Comparison of ENCODE assay signal across 15 mouse cellular contexts in the genomic region with DNA sequence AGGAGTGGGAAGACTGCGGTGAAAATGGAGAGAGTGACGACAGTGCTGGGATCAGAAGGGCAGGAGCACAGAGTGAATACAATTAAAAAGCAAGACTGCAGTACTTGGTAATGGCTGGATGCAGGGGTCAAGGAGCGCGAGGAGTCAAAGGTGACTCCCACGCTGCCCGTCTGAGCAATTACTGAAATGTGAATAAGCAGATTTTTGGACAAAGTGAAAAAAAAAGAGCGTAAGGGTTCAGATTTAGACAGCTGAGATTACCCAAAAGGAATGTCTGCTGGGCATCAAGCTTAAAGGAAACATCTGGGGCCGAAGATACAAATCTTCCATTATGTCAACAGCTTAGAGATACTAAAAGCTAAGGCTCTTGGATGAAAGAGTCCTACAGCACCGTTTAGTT. TPM values are rescaled to one million over a fixed set of nuclear protein-coding genes. Genes with fewer than 3 reads are reported as not detected.
DNase-seq lines count a peak whose midpoint lies in the region; ATAC-seq and TF ChIP-seq lines count a peak whose summit lies in the region.
"Had no signal": no experiment of that assay in that cellular context is flagged by ENCODE, and none has a peak within 500 bp of the region (broad histone marks: within the 10 kb centered on the region; RNA-seq: fewer than 3 reads in every experiment).

No protein-coding gene starts in this region.

- no peak for ATAC-seq in stomach, embryonic 16.5 days (ENCODE audit: insufficient read depth, low FRiP score)
- ATAC-seq in stomach, postnatal 0 days (ENCODE audit: low FRiP score, low TSS enrichment): no peak
- no peak for ATAC-seq in megakaryocyte-erythroid progenitor cell, adult 5-6 weeks (replicated peaks; ENCODE audit: low FRiP score, low TSS enrichment, poor library complexity, severe bottlenecking)
- ATAC-seq: forebrain, embryonic 14.5 days; intestine, embryonic 15.5 days had no signal

- no peak for TF ChIP-seq CTCF in stomach, postnatal 0 days (IDR thresholded peaks at IDR 0.05; ENCODE audit: low read depth)

- WGBS in stomach, embryonic 16.5 days: 51% methylated on average over 9 of the region's 9 CpGs
- 49% methylated on average over 9 of the region's 9 CpGs for WGBS in stomach, postnatal 0 days

- no peak overlapping the region for H3K9ac ChIP-seq in stomach, embryonic 16.5 days (ENCODE audit: low read length)
- H3K9ac ChIP-seq in stomach, postnatal 0 days (ENCODE audit: low read length): no peak overlapping the region
- H3K9ac ChIP-seq: embryonic facial prominence, embryonic 13.5 days; intestine, embryonic 15.5 days had no signal

- H3K4me3 ChIP-seq in stomach, embryonic 16.5 days (replicated peaks; ENCODE audit: low read length): no peak overlapping the region
- H3K4me3 ChIP-seq in stomach, postnatal 0 days (ENCODE audit: low read depth, low read length): no peak overlapping the region
- H3K4me3 ChIP-seq: embryonic facial prominence, embryonic 13.5 days; intestine, embryonic 15.5 days had no signal

- no peaks in the 10 kb centered on the region for H3K27me3 ChIP-seq in stomach, embryonic 16.5 days (ENCODE audit: control insufficient read depth, insufficient read depth, low read length)
- no peaks in the 10 kb centered on the region for H3K27me3 ChIP-seq in stomach, postnatal 0 days (ENCODE audit: control insufficient read depth, insufficient read depth, low read length)
- H3K27me3 ChIP-seq: embryonic facial prominence, embryonic 13.5 days; intestine, embryonic 15.5 days had no signal

- peaks cover 10% of the 10 kb centered on the region; the same call in 1 of the 2 replicates for H3K36me3 ChIP-seq in stomach, embryonic 16.5 days (ENCODE audit: control insufficient read depth, insufficient read depth, low read length)
- H3K36me3 ChIP-seq in stomach, postnatal 0 days (ENCODE audit: control insufficient read depth, insufficient read depth, low read length): no peaks in the 10 kb centered on the region

- peaks cover 20% of the 10 kb centered on the region for H3K4me1 ChIP-seq in stomach, embryonic 16.5 days (ENCODE audit: control insufficient read depth, insufficient read depth, low read length)
- no peaks in the 10 kb centered on the region for H3K4me1 ChIP-seq in stomach, postnatal 0 days (replicated peaks; ENCODE audit: control insufficient read depth, insufficient read depth)

- no peaks in the 10 kb centered on the region for H3K9me3 ChIP-seq in stomach, embryonic 16.5 days (replicated peaks; ENCODE audit: control insufficient read depth, low read length)
- H3K9me3 ChIP-seq in stomach, postnatal 0 days (ENCODE audit: control insufficient read depth, low read length): no peaks in the 10 kb centered on the region
- H3K9me3 ChIP-seq: embryonic facial prominence, embryonic 13.5 days; intestine, embryonic 15.5 days had no signal

- DNase-seq in heart, adult 11 months: peak; percentile 75
- DNase-seq in heart, adult 8-10 months (ENCODE audit: low spot score): no peak
- no peak for DNase-seq in stomach, postnatal 0 days (ENCODE audit: low spot score)
- peak; percentile 55 for DNase-seq in kidney, postnatal 14 days
- peak; percentile 36 for DNase-seq in yolk sac, embryonic 10.5 days (ENCODE audit: low spot score)
- no peak for DNase-seq in frontal cortex, postnatal 14 days (ENCODE audit: low spot score in 2 of 2)
- DNase-seq: B cell, adult 2 months; cerebellum, adult 9-10 months; heart, postnatal 36 days; thymus, postnatal 25 days had no signal

- 0 out of 2 replicates have a peak overlapping the region, but pooled peaks have one; percentile 21 for H3K27ac ChIP-seq in stomach, embryonic 16.5 days (ENCODE audit: low read length)
- no peak overlapping the region for H3K27ac ChIP-seq in stomach, postnatal 0 days (replicated peaks)
- H3K27ac ChIP-seq: embryonic facial prominence, embryonic 13.5 days; intestine, embryonic 15.5 days had no signal

- TF ChIP-seq EP300 in stomach, postnatal 0 days (optimal IDR thresholded peaks at IDR 0.05): no peak

- no peak overlapping the region for H3K4me2 ChIP-seq in stomach, embryonic 16.5 days (ENCODE audit: low read depth, low read length)
- H3K4me2 ChIP-seq in stomach, postnatal 0 days (replicated peaks; ENCODE audit: low read depth): no peak overlapping the region
- H3K4me2 ChIP-seq: embryonic facial prominence, embryonic 13.5 days; intestine, embryonic 15.5 days had no signal

RNA-seq across cellular contexts. Expression of a gene that starts 53.3 kb away (rescaled TPM):
- total RNA-seq in heart, adult 8-10 months (2022): 10 to 100 TPM; 55.7 to 68.2 (median 59.4) TPM
- polyA plus RNA-seq in stomach, embryonic 16.5 days (2015; fragmentation: Nextera tagmentation; extraction: Ambion mirVana): 22.4 and 22.9 TPM in 2 replicates
- 27.0 and 29.0 TPM in 2 replicates for polyA plus RNA-seq in stomach, postnatal 0 days (2015; fragmentation: Nextera tagmentation; extraction: Ambion mirVana)
- 0.49 TPM in 1 of 2 replicates, not detected in the other for total RNA-seq in megakaryocyte-erythroid progenitor cell, adult 5-6 weeks (2014; fragmentation: Nextera tagmentation)
- total RNA-seq in megakaryocyte-erythroid progenitor cell, adult 5-6 weeks (2017): not detected in 2 replicates

Comparison
In these comparisons a context has a peak if more than half of its experiments do, and no peak if none do; other contexts are left out.
1. DNase-seq: peak in heart, adult 11 months (single experiment), kidney, postnatal 14 days (single experiment) and yolk sac, embryonic 10.5 days (single experiment); none in heart, adult 8-10 months (single experiment), stomach, postnatal 0 days (single experiment) and frontal cortex, postnatal 14 days (0 of 2).
2. RNA of a gene that starts 53.3 kb away (total RNA-seq): 55.7 to 68.2 TPM in heart, adult 8-10 months; 0.49 TPM in megakaryocyte-erythroid progenitor cell, adult 5-6 weeks; every median in the first group is over 10 times any median in the second.